Mouse (Mus musculus): ENCODE measurements at regions not wholly inside any gene's neighbourhood (a gene's known extent, or its start where the extent isn't known, plus 50 kb on each side); places are given as distances from the start of the nearest gene placed in this dataset.
"Not testable (repeated sequence)": the region's sequence is repeated elsewhere in the genome, so short reads cannot be mapped to it uniquely, and the experiment has no call there.

DNA sequence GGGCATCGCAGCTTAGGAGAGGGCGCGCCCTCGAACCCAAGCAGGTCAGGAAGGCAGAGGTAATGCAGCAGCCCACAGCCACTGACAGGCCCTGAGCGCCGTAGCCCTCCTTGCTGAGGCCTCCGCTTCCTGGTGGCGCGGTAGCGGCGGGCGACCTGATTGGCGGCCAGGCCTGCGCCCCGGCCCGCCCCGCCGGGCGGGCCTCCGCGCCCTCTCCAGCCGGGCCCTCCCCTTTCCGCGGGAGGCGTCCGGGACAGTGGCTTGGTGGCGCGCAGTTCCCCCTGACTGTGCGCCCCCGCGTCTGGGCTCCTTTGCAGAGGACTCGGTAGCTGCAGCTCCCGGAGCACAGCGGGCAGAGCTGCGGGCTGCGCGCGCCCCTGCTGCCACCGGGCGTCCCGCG lies 242.1 kb downstream of the Gm21863 start:
- peak; percentile 40 for DNase-seq

DNA sequence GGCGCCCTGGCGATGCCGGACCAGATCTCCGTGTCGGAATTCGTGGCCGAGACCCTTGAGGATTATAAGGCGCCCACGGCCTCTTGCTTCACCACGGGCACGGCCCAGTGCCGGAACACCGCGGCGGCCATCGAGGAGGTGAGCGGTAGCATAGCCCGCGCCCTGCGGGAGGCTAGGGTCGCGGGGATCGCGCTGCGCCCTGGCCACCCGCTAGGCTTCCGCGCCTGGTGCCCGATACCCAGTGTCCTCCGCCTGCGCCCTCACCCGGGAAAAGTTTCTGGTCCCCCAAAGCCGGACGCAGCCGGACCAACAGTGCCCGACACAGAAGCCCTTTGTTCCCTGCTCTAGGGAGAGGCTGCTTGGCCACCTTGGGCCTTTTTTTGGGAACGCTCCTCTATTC lies 242.6 kb downstream of the Gm21863 start:
- peak; percentile 11 for DNase-seq

DNA sequence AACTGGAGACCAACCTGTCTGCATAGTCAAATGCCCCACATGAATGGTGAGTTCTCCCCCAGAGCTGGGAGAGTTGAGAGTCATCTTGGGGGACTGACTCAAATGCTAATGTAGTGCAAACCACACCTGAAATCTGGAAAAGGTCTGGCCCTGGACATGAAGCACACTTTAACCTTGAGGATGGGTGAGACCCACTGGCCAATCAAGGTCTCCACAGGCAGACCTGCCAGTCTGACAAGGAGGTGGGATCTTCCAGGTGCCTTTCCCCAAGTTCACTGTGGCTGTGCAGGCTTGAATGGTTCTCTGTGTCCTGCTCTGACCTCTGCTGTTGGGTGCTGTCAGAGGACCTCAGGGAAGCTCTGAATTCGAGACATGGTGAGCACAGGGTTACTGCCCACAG lies 269.6 kb downstream of the Gm21863 start:
- DNase-seq = not testable (repeated sequence)

DNA sequence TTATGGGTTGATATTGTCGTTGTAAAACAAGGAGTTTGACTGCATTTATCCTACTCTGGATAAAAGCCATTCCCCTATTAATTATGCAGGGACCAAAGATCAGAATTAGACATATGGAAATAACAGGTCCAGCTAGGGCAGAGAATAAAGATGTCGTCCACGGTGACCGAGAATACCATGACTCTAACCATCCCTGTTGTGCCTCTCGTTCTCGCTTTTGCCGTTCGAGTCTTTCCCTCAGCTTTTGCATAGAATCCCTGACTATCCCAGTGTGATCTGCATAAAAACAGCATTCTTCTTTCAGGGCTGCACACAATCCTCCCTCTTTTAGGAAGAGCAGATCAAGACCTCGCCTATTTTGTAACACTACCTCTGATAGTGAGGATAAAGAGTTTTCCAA lies 272.5 kb downstream of the Gm21863 start:
- not testable (repeated sequence) for DNase-seq

DNA sequence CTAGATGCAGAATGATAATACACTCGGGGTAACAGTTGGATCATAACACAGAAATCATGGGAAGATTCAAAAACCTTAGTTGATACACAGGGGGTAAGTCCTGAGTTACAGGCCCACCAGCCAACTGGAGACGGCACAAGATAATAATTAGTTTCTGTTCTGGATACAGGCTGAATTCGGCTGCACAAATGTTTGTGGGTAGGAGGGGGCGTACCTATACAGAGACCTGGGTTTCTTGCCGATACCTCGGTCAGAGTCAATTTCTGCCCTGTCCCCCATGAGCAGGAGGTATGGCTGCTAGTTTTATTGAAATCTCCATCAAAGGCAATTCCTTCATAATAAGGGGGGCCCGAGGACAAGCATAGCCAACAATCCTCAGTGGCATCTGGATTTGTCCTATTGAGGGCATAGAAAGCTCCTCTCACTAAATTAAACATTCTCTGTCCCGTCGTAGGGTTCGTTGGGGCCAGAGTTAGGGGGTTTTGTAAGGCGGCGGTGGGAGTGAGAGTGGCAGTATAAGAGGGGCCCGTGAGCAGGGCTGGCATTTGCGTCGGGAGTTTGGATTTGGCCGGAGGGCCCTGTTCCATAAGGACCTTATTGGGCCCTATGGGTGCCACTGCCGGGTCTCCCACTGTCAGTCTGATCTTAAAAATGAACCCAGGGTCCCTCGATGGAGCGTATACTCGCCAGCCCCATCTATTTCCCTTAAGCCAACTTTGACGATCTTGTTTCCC lies 273.3 kb downstream of the Gm21863 start:
- DNase-seq = not testable (repeated sequence)

DNA sequence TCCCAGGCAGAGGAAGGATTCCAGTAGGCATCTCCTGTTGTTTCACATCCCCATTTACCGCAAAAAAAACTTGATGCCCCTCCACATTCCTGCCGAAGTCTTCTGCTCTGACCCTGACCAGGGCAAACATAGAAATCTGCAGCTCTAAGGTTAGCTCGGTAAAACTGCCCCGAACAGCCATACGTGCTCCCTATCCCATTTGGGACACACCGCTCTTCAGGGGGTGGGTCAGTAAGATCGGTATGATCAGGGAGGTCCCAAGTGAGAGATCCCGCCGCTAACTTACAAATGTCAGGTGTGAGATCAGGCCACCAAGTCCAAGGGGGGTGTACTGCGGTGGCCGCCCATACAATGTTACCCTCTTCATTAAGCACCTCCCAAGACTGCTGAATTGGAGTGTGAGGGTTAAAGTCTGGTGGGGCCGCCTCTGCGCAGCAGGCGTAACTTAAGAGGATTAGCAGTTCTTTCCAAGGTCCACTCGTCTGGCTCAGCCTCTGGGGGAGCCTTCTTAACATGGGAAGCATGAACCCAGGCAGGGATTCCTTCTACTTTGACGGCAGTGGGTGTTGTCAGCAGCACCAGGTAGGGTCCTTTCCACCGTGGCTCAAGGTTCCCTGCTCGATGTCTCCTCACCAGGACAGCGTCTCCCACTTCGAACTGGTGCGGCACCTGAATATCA lies 274.2 kb downstream of the Gm21863 start:
- DNase-seq = not testable (repeated sequence)

DNA sequence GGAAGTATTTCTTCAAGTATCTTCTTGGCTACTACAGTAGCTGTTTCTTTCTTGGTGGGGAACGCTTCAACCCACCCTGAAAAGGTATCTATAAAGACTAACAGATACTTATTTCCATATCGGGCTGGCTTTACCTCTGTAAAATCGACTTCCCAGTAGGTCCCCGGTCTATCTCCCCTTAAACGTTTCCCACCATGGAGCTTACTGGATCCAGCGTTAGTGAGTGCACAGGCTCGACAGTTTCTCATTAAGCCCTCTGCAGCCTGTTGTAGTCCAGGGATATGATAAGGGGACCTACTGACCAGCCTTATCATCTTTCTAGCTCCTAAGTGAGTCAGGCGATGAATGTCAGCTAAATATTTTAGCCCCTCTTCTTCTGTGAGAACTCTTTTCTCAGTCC lies 275.1 kb downstream of the Gm21863 start:
- DNase-seq = not testable (repeated sequence)

DNA sequence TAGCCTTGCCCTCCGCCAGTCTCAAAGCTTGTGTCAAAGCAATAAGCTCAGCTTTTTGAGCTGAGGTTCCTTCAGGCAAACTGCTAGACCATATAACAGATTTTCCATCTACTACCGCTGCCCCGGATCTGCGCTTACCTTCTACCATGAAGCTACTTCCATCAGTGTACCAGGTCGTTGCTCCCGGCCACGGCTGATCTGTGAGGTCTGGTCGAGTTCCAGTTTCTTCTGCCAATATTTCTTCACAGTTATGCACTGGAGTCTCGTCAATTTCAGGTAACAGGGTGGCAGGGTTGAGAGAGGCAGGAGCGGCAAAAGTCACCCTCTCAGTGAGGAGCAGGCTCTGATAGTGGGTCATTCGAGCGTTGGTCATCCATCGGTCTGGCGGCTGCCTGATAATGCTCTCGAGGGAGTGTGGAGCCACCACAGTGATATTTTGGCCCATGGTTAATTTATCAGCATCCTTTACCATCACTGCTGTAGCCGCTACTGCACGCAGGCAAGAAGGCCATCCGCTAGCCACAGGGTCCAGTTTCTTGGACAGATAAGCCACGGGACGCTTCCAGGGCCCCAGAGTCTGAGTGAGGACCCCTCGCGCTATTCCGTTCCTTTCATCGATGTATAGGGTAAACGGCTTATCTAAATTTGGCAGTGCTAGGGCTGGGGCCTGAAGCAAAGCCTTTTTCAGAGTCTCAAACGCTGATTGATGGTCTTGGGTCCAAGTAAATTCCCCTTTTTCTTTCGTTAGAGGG lies 276.0 kb downstream of the Gm21863 start:
- DNase-seq = peak; percentile 6

DNA sequence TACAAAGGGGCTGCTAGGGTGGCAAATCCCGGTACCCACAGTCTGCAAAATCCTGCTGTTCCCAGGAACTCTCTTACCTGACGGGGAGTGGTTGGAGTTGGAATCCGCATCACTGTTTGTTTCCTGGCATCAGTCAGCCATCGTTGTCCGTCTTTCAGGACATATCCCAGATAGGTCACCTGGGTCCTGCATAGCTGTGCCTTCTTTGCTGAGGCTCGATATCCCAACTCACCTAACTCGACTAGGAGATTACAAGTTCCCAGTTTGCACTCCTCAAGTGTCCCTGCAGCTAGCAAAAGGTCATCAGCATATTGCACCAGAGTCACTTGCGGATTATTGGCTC lies 276.6 kb downstream of the Gm21863 start:
- DNase-seq = peak; percentile 4

DNA sequence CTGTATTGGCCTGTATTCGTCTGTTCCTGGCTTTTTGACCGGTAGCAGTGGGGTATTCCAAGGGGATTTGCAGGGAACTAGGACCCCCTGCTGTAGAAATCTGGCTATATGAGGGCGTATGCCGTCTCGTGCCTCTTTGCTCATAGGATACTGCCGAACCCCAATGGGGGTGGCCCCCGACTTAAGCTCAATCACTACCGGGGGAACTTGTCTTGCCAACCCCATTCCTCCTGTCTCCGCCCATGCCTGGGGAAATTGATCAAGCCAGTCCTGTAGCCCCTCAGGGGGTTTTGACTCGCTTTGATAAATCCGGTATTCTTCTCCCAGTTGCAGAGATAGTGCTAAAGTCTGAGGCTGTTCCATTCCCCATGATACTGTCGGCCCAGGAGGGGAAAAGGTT lies 277.2 kb downstream of the Gm21863 start:
- DNase-seq = peak; percentile 10

DNA sequence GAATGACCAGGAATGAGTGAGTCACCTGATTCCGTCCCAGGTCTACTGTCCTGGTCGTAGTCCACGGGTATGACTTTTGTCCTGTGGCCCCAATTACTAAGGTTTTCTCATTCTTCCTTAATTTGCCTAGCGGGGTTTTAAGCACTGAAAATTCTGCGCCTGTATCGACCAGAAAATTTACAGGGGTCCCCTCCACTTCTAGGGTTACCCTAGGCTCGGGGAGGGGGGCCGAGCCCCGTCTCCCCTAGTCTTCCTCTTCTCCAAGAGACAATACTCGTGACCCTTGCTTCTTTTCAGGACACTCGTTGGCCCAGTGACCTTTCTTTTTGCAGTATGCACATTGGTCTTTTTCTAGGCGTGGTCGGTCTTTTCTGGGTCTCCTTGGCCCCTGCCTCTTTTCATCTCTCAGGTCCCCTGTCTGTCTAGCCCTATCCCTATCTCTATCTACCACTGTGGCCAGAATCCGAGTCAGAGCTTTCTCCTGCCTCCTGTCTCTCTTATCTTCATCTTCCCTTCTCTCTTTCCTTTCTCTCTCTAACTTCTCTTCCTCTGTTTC lies 277.8 kb downstream of the Gm21863 start:
- DNase-seq = no peak

DNA sequence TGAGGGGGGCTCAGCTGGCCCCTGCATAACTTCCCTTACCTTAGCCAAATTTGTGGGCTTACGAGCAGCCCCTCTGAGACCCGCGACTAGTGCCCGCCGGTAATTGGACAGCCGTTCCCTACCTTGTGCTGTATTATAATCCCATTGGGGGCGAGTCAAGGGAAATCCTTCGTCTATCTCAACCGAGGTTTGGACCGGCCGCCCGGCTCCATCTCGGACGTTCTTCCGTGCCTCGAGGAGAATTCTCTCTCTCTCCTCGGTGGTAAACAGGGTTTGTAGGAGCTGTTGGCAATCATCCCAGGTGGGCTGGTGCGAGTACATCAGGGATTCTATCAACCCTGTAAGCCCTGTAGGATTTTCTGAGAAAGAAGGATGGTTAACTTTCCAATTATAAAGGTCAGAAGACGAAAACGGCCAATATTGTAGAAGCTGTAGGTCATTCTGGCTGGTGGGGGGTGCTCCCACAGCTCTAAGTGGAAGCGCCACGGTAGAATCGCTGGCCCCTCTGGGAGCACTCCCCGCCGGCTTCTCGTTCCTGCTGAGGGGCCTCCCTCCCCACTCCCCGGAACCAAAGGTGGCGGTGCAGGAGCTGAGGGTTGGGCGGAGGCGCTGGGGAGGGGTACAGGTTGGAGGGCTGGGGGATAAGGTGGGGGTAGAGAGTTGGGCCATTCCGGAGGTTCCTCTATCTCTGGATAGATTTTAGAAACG lies 278.6 kb downstream of the Gm21863 start:
- peak; percentile 28 for DNase-seq

DNA sequence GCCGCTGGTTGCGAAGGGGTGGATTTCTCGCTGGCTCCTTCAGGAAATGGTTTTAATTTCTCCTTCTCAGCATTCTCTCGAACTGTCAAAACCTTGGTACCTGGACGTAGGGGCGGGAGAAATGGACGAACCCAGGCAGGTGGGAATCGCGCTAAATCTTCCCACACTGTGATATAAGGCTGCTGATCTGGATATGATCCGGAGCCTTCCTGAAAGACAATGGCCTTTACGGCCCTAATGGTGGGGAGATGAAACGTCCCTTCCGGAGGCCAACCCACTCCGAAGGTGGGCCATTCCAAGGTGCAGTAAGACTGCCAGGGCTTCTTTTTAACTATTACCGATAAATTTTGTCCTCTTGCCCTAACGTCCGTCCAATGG lies 279.1 kb downstream of the Gm21863 start:
- peak; percentile 9 for DNase-seq

DNA sequence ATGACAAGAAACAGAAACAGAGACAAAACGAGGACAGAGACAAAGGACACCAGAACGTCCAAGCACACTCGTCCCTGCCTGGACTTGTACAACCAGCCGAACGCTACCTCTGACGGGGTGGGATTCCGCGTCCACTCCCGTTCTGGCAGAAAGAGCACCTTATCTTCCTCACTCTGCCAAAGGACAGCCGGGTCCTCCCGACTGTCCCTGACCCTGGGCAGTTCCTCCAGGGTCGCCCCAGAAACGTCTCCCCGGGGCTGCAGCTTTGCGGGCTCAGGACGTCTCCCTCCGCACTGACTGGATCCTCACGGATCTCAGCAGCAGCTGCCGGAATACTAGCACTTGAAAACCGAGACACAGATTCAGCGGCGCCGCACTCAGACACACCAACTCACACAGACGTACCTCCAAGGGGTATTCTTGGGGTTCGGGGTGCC lies 279.6 kb downstream of the Gm21863 start:
- peak; percentile 16 for DNase-seq

Data from thymus, postnatal 4 days (tissue).